Mouse (Mus musculus) heart, embryonic 10.5 days (tissue): Measurements from ENCODE around the gene Med7. TPM values are rescaled to one million over a fixed set of nuclear protein-coding genes. Genes with fewer than 3 reads are reported as not detected.

Source experiments
- DNase-seq: peaks from one replicate; pipeline ENCODE4 v3.0.0-alpha.2; 2017; ENCODE audit warnings: low spot score
- H3K27ac ChIP-seq: fragments of 300-500 bp; sonication (generic); 2 replicates; pipeline ENCODE4 v1.5.1; 2016; ENCODE audit warnings: mild to moderate bottlenecking
- H3K27me3 ChIP-seq: fragments of 300-500 bp; sonication (generic); 2 replicates; pipeline ENCODE4 v1.6.1; 2016; ENCODE audit warnings: mild to moderate bottlenecking; ENCODE audit not compliant: poor library complexity, insufficient read depth, severe bottlenecking
- H3K36me3 ChIP-seq: fragments of 300-500 bp; sonication (generic); 2 replicates; pipeline ENCODE4 v1.6.1; 2016; ENCODE audit warnings: mild to moderate bottlenecking, moderate library complexity
- H3K4me1 ChIP-seq: fragments of 300-500 bp; sonication (generic); 2 replicates; pipeline ENCODE4 v1.6.1; 2016; ENCODE audit warnings: mild to moderate bottlenecking
- H3K4me3 ChIP-seq: fragments of 300-500 bp; sonication (generic); 2 replicates; pipeline ENCODE4 v1.5.1; 2016; ENCODE audit warnings: mild to moderate bottlenecking, moderate library complexity
- H3K9me3 ChIP-seq: fragments of 300-500 bp; sonication (generic); 2 replicates; pipeline ENCODE4 v1.6.1; 2016; ENCODE audit warnings: mild to moderate bottlenecking, moderate library complexity
- WGBS: fragments of 180-500 bp; shearing (Covaris S2); methylation state at CpG from one replicate; pipeline ENCODE4 v1.1.7; 2016; 5-methylcytosine and 5-hydroxymethylcytosine counted together
- polyA plus RNA-seq: library from polyadenylated mRNA; unstranded; fragments of >200 nt; fragmentation: Nextera tagmentation; extraction: Ambion mirVana; gene quantifications from 2 replicates; pipeline ENCODE4 v1.2.1, GENCODE M21; 2016

Med7 gene
- polyA plus RNA-seq, 1 experiment from 2014 or later = 79.6 TPM

GRCm38 (mm10) chr11:46479311-46479710 lies 42.6 kb downstream of the Med7 start:
- Histone ChIP-seq H3K4me3 (no peak overlapping the region), H3K4me1 (no peaks in the 10 kb centered on the region), H3K27ac (no peak overlapping the region), H3K36me3 (no peaks in the 10 kb centered on the region), H3K27me3 (no peaks in the 10 kb centered on the region), H3K9me3 (no peaks in the 10 kb centered on the region)
- 84% methylated on average over 9 of the region's 9 CpGs for WGBS
- no peak for DNase-seq

- H3K27ac ChIP-seq = no peak overlapping the region
- no peaks in the 10 kb centered on the region for H3K27me3 ChIP-seq
- no peak for DNase-seq
- WGBS = 76% methylated on average over 7 of the region's 7 CpGs
- H3K4me3 ChIP-seq = no peak overlapping the region
- no peaks in the 10 kb centered on the region for H3K36me3 ChIP-seq
- no peaks in the 10 kb centered on the region for H3K9me3 ChIP-seq
- no peaks in the 10 kb centered on the region for H3K4me1 ChIP-seq
Observed at GRCm38 (mm10) chr11:46480517-46480916, 43.8 kb downstream of the Med7 start.

GRCm38 (mm10) chr11:46488231-46488630 lies 51.5 kb downstream of the Med7 start:
- no peak for DNase-seq
- WGBS = 33% methylated on average over 1 of the region's 1 CpGs
- Histone ChIP-seq H3K4me3 (no peak overlapping the region), H3K36me3 (no peaks in the 10 kb centered on the region), H3K27ac (no peak overlapping the region), H3K27me3 (no peaks in the 10 kb centered on the region), H3K9me3 (no peaks in the 10 kb centered on the region), H3K4me1 (no peaks in the 10 kb centered on the region)

GRCm38 (mm10) chr11:46488650-46489049 lies 51.9 kb downstream of the Med7 start:
- H3K9me3 ChIP-seq = no peaks in the 10 kb centered on the region
- H3K4me3 ChIP-seq = no peak overlapping the region
- H3K27me3 ChIP-seq = no peaks in the 10 kb centered on the region
- no peak overlapping the region for H3K27ac ChIP-seq
- H3K36me3 ChIP-seq = no peaks in the 10 kb centered on the region
- WGBS = 79% methylated on average over 2 of the region's 2 CpGs
- DNase-seq = no peak
- H3K4me1 ChIP-seq = no peaks in the 10 kb centered on the region

Other genes starting within 250 kb of the Med7 start
- gene Fndc9, start 201.4 kb upstream of the Med7 start, polyA plus RNA-seq = 0.07 and 0.18 TPM in 2 replicates
- gene Cyfip2, start 124.1 kb upstream of the Med7 start, polyA plus RNA-seq = 4.7 and 7.3 TPM in 2 replicates
- 0.09 TPM in 1 of 2 replicates, not detected in the other for gene Itk, start 47.4 kb upstream of the Med7 start, polyA plus RNA-seq
- gene Fam71b, start 40.4 kb upstream of the Med7 start, polyA plus RNA-seq = not detected in 2 replicates
- gene Havcr2, start 18.0 kb downstream of the Med7 start, polyA plus RNA-seq = 0.06 TPM in 1 of 2 replicates, not detected in the other
- not detected in 2 replicates for gene Gm12169, start 87.3 kb downstream of the Med7 start, polyA plus RNA-seq
- gene BC053393, start 134.6 kb downstream of the Med7 start, polyA plus RNA-seq = 0.11 and 0.87 TPM in 2 replicates
- gene Dppa1, start 192.3 kb downstream of the Med7 start, polyA plus RNA-seq = not detected in 2 replicates